Mouse (Mus musculus): ENCODE data around the gene Man1a.

Man1a gene

GRCm38 (mm10) chr10:54061159-54061558, 15.2 kb downstream of the Man1a start:
- no peak for DNase-seq (ENCODE audit: low spot score in 2 of 2)

- no peak for DNase-seq (ENCODE audit: low spot score in 2 of 2)
Measured at GRCm38 (mm10) chr10:54060587-54060986, 15.8 kb downstream of the Man1a start.

GRCm38 (mm10) chr10:54059679-54060249, 16.6 kb downstream of the Man1a start:
- no peak for DNase-seq (ENCODE audit: low spot score in 2 of 2)

- no peak for DNase-seq (ENCODE audit: low spot score in 2 of 2)
Measured at GRCm38 (mm10) chr10:54059092-54059496, 17.3 kb downstream of the Man1a start.

- no peak for DNase-seq (ENCODE audit: low spot score in 2 of 2)
Measured at GRCm38 (mm10) chr10:54058657-54059056, 17.8 kb downstream of the Man1a start.

GRCm38 (mm10) chr10:54054188-54054587, 22.2 kb downstream of the Man1a start:
- DNase-seq (ENCODE audit: low spot score in 2 of 2) = no peak

- no peak for DNase-seq (ENCODE audit: low spot score in 2 of 2)
Measured at GRCm38 (mm10) chr10:54047885-54048284, 28.5 kb downstream of the Man1a start.

GRCm38 (mm10) chr10:54043358-54043757, 33.1 kb downstream of the Man1a start:
- DNase-seq (ENCODE audit: low spot score in 2 of 2) = no peak

GRCm38 (mm10) chr10:54042212-54042840, 34.1 kb downstream of the Man1a start:
- no peak for DNase-seq (ENCODE audit: low spot score in 2 of 2)

GRCm38 (mm10) chr10:54040261-54041165, 35.9 kb downstream of the Man1a start:
- peak; percentile 25 to 55 for DNase-seq (ENCODE audit: low spot score in 2 of 2)

- DNase-seq (ENCODE audit: low spot score in 2 of 2) = no peak
Measured at GRCm38 (mm10) chr10:54039754-54040153, 36.7 kb downstream of the Man1a start.

- DNase-seq (ENCODE audit: low spot score in 2 of 2) = no peak
Measured at GRCm38 (mm10) chr10:54038734-54039133, 37.7 kb downstream of the Man1a start.

GRCm38 (mm10) chr10:54038180-54038579, 38.2 kb downstream of the Man1a start:
- no peak for DNase-seq (ENCODE audit: low spot score in 2 of 2)

- peak in 1 of 2 experiments; percentile 5 for DNase-seq (ENCODE audit: low spot score in 2 of 2)
Measured at GRCm38 (mm10) chr10:54037348-54038010, 38.9 kb downstream of the Man1a start.

- DNase-seq (ENCODE audit: low spot score in 2 of 2) = peak in 1 of 2 experiments; percentile 4
Measured at GRCm38 (mm10) chr10:54035586-54035985, 40.8 kb downstream of the Man1a start.

- DNase-seq (ENCODE audit: low spot score in 2 of 2) = no peak
Measured at GRCm38 (mm10) chr10:54034779-54035178, 41.6 kb downstream of the Man1a start.

GRCm38 (mm10) chr10:54032316-54033092, 43.9 kb downstream of the Man1a start:
- peak in 1 of 2 experiments; percentile 1 for DNase-seq (ENCODE audit: low spot score in 2 of 2)

GRCm38 (mm10) chr10:54028866-54029265, 47.5 kb downstream of the Man1a start:
- DNase-seq (ENCODE audit: low spot score in 2 of 2) = no peak

GRCm38 (mm10) chr10:54026738-54027427, 49.5 kb downstream of the Man1a start:
- DNase-seq (ENCODE audit: low spot score in 2 of 2) = no peak

GRCm38 (mm10) chr10:54026101-54026500, 50.3 kb downstream of the Man1a start:
- DNase-seq (ENCODE audit: low spot score in 2 of 2) = no peak
